Mouse (Mus musculus) cortical plate, adult 2 months (tissue): ENCODE measurements around the gene Ccser1.

Experiments
- CTCF ChIP-seq: fragments of 200-500 bp; IDR thresholded peaks from 2 replicates; pipeline ENCODE4 v1.5.1; 2011; ENCODE audit warnings: mild to moderate bottlenecking, control low read depth, low read length; ENCODE audit not compliant: insufficient read depth; ENCODE audit errors: extremely low read depth
- POLR2A ChIP-seq: fragments of 200-500 bp; IDR thresholded peaks from 2 replicates; pipeline ENCODE4 v1.6.1; 2011; ENCODE audit warnings: mild to moderate bottlenecking, low read length, control low read depth; ENCODE audit not compliant: insufficient read depth; ENCODE audit errors: extremely low read depth

DNA sequence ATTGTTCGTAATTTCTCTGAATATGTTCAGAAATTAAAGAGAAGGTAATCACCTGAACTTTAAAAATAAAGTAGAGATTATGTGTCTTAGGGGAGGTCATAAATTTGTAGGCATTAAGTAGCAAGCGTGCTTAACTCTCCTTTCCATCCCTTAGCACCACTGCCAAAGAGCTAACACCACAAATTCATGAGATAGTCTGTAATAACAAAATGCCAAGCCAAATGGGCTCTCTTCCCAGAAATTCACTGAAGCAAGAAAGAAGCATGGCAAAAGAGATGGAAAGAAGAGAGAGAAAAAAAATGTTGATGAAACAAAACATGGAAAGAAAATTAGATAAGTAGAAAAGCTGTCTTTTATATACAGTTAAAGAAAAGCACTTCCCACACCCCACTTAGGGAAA, 796.8 kb downstream of the Ccser1 start:
- TF ChIP-seq POLR2A (no peak), CTCF (no peak)
